Mouse (Mus musculus) splenic B cell, adult 2 months (primary cell): ENCODE results near the gene Bzw2.

Source experiments
- DNase-seq: peaks from one replicate; pipeline ENCODE4 v3.0.0-alpha.2; 2011; ENCODE audit warnings: low read depth, low spot score
- H3K27me3 ChIP-seq: 2 replicates; pipeline ENCODE4 v1.6.1; 2012; ENCODE audit warnings: mild to moderate bottlenecking, low read length, moderate library complexity, mixed read lengths; ENCODE audit not compliant: control insufficient read depth, poor library complexity, insufficient read depth, severe bottlenecking
- H3K36me3 ChIP-seq: 2 replicates; pipeline ENCODE4 v1.6.1; 2012; ENCODE audit warnings: mild to moderate bottlenecking, low read length, moderate library complexity, mixed read lengths; ENCODE audit not compliant: control insufficient read depth, poor library complexity, insufficient read depth, severe bottlenecking

Gene Bzw2

GRCm38 (mm10) chr12:36155141-36155641, 2.7 kb downstream of the Bzw2 start:
- Histone ChIP-seq H3K27me3 (no peaks in the 10 kb centered on the region), H3K36me3 (no peaks in the 10 kb centered on the region)
- DNase-seq = peak; percentile 29

DNA sequence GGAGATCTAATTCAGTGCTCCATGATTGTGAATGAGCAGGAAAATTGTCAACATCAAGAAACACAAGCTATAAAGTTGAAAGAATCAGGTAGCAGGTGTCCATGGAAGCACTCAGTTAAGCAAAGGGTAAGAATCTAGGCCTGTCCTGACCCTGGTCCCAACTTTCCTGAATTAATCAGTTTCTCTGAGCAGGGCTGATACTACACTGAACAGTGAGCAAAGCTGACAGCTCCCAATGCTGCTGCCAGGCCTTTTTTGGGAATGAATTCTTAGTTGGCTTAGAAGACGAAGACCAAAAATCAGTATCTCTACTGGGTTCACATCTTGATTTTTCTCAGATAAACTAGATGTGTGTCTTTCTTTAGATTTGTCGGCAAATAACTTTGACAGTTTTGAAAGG, 7.1 kb downstream of the Bzw2 start:
- H3K36me3 ChIP-seq = no peaks in the 10 kb centered on the region
- no peak for DNase-seq
- H3K27me3 ChIP-seq = no peaks in the 10 kb centered on the region

DNA sequence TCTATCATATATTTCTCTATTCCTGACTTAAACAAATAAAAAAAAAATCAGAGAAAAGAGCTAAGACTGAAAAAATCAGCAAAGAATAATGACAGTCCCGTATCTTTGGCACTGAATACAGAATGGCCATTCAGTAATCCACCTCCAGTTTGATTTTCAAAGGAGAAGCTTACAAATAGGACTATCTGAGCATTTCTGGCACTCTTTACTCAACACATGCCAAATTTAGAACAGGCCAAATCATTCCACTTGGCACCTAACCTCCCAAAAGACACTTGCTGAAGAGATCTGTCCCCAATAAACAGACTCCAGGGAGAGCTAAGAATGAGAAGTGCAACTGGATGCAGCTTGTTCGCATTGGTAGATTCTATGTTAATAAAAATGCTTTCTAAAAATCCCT, 7.6 kb downstream of the Bzw2 start:
- DNase-seq = no peak
- no peaks in the 10 kb centered on the region for H3K27me3 ChIP-seq
- no peaks in the 10 kb centered on the region for H3K36me3 ChIP-seq

DNA sequence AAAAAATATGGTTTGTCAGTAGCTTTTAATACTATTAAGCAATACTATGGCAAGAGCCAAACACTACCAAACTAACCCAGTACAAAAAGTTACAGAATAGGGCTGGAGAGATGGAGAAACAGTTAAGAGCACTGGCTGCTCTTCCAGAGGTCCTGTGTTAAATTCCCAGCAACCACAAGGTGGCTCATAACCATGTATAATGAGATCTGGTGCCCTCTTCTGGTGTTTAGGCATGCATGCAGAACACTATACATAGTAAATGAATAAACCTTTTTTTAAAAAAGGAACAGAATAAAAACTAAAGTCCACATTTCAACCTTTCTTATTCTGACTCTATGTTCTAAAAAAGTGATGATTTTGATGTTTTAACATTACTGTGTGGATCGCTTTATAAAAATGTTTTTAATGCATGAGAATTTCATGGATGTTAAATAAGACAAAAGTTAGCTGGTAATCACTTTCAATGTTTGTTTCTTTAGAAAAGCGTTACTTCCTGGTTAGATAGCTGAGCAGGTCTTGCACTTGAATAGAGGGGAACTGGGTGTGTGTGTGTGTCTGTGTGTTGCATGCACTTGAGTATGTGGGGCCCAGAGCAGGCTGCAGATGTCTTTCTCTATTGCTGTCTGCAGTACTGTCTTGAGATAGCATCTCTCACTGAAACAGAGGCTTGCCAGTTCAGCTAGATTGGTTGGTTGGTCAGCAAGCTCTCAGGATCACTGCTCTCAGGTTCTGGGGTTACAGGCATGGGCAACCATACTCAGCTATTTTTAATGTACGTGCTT, 11.5 kb downstream of the Bzw2 start:
- peak; percentile 18 for DNase-seq
- no peaks in the 10 kb centered on the region for H3K36me3 ChIP-seq
- no peaks in the 10 kb centered on the region for H3K27me3 ChIP-seq

GRCm38 (mm10) chr12:36140401-36140800, 17.5 kb downstream of the Bzw2 start:
- Histone ChIP-seq H3K27me3 (no peaks in the 10 kb centered on the region), H3K36me3 (no peaks in the 10 kb centered on the region)
- no peak for DNase-seq

DNA sequence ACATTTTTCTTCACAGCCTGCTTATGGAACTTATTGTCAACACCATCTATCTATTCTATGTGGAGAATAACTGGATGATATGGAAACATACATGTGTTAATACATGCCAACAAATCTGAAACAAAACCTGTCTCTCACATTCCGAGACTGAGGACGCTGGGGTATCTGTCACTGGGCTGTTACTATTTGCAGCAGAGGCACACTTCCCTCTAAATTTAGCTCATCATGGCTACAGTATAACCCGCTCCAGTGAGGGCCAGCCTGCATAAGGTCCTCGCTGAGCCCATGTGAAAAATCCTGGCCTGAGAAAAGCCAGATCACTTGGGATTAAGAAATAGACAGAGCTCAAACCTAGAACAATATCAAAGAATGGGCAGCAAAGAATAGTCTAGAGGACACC, 20.7 kb downstream of the Bzw2 start:
- no peaks in the 10 kb centered on the region for H3K27me3 ChIP-seq
- no peak for DNase-seq

DNA sequence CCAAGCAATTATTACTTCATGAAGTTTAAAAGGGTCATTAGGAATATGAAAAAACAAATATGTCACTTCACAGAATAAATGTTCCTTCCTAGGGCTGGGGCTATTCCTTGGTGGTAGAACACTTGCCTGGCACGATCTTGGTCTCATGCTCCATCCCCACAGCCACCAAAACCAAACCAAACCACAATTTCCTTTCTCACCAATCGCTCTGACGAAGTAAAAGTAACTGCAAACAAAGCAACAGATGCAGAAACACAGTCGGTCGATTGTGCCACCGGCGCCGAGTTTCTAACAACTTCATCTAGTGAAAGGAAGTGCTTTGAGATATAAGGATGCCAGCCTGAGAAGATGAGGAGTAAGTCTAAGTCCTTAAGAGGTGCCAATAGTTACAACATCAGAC, 21.6 kb downstream of the Bzw2 start:
- DNase-seq = peak; percentile 25

More for the DNA sequence above, 20.7 kb downstream of the Bzw2 start:
- H3K36me3 ChIP-seq = no peaks in the 10 kb centered on the region

DNA sequence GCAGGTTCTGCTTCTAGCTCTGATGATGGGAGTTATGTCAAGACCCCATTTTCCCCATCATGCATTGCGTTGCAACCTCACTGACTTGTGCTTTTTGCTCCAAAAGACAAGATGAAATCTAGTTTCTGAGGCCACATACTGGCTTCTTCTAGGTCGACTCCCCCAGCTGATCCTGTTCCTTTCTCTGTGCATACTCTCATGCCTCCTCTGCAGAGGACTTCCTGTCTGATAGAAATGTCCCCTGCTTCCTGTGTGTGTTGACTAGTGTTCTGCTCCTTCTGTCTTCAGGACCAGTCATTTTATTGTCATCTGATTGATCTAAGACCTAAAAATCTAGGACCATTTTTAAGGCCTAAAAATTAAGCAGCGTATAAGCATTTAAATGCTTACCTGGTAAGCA, 22.5 kb downstream of the Bzw2 start:
- Histone ChIP-seq H3K36me3 (no peaks in the 10 kb centered on the region), H3K27me3 (no peaks in the 10 kb centered on the region)
- peak; percentile 10 for DNase-seq

More for the DNA sequence above, 21.6 kb downstream of the Bzw2 start:
- no peaks in the 10 kb centered on the region for H3K27me3 ChIP-seq
- no peaks in the 10 kb centered on the region for H3K36me3 ChIP-seq

DNA sequence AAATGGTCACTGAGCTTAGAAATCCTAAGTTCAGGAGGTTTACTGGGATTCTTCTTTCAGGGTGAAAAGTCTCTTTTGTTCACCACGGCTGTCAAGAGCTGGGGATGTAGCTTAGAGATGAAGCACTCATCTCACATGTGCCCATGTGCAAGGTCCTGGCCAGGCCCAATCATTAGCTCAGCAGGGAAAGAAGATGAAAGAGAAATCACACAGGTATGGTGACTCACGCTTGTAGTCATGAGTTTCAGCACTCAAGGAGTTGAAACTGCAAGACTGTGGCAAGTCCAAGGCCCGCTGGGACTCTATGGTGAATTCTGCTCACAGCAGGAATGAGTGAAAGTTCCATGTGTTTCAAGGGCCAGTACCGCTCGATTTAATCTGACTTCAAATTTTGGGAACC, 23.8 kb downstream of the Bzw2 start:
- DNase-seq = no peak
- no peaks in the 10 kb centered on the region; the same call in 1 of the 2 replicates for H3K36me3 ChIP-seq
- no peaks in the 10 kb centered on the region for H3K27me3 ChIP-seq

- no peak for DNase-seq
- H3K36me3 ChIP-seq = no peaks in the 10 kb centered on the region; the same call in 1 of the 2 replicates
Measured at GRCm38 (mm10) chr12:36133547-36133946, 24.3 kb downstream of the Bzw2 start.

GRCm38 (mm10) chr12:36132668-36133067, 25.2 kb downstream of the Bzw2 start:
- no peak for DNase-seq
- H3K36me3 ChIP-seq = no peaks in the 10 kb centered on the region; the same call in 1 of the 2 replicates
- no peaks in the 10 kb centered on the region for H3K27me3 ChIP-seq

More at GRCm38 (mm10) chr12:36133547-36133946, 24.3 kb downstream of the Bzw2 start:
- no peaks in the 10 kb centered on the region for H3K27me3 ChIP-seq

DNA sequence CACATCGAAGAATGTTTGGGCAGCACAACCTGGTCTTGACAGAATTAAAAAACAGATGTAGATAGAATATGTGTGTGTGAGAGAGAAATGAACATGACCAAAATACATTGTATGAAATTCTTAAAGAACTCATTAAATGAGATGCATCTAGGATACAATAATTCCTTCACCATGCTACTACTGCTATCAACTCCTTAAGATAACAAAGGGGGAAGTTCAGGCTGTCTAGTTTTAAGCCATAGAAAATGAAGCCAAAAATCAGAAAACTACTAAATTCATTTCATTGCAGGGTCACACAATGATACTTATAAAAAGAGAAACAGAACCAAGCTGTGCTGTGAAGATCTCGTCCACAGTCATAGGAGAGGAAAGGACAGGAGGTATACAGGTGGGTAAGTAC, 25.6 kb downstream of the Bzw2 start:
- no peak for DNase-seq
- H3K36me3 ChIP-seq = no peaks in the 10 kb centered on the region; the same call in 1 of the 2 replicates
- H3K27me3 ChIP-seq = no peaks in the 10 kb centered on the region

DNA sequence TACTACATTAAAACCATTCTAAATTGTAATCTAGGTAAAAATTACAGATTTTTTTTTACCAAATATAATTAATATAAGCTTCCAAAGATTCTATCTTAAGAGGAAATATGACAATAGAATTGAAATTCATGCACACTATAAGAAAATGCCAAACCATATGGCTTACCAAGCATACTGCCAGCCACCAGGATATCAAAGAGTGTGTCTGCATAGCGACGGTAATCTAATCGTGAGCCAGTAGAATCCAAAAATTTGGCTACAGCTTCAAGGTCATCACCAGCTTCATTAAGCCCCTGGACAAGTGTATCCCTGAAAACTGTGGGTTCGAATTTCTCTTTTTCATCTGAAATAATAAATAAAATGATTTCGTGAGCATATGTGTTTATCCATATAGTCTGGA, 28.1 kb downstream of the Bzw2 start:
- Histone ChIP-seq H3K27me3 (no peaks in the 10 kb centered on the region), H3K36me3 (no peaks in the 10 kb centered on the region; the same call in 1 of the 2 replicates)
- no peak for DNase-seq

DNA sequence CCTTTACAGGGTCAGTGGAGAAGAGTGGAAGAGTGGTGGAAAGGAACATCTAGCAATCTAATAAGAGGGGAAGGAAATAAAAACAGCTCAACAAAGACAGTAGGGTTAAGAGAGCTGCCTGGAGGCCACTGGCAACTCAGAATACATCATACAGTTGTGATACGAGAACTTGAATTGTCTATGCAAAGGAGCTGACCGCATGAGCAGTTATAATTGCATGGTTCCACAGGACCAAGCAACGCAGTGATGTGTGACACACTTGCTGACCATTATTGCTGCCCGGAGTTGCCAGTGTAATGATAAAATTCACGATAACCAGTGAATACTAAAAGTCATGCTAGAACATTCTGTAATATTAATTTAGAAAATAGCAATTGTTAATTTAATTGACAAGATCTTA, 31.8 kb downstream of the Bzw2 start:
- DNase-seq = no peak
- H3K27me3 ChIP-seq = no peaks in the 10 kb centered on the region
- no peaks in the 10 kb centered on the region; the same call in 1 of the 2 replicates for H3K36me3 ChIP-seq

GRCm38 (mm10) chr12:36119244-36119643, 38.6 kb downstream of the Bzw2 start:
- no peak for DNase-seq
- no peaks in the 10 kb centered on the region for H3K27me3 ChIP-seq
- H3K36me3 ChIP-seq = no peaks in the 10 kb centered on the region; the same call in 1 of the 2 replicates
